9 mouse cellular contexts compared by ENCODE assay signal in genomic region chr8:105217926-105218522, GRCm38 (mm10). TPM values are rescaled to one million over a fixed set of nuclear protein-coding genes. Genes with fewer than 3 reads are reported as not detected.
DNase-seq lines count a peak whose midpoint lies in the region; ATAC-seq and TF ChIP-seq lines count a peak whose summit lies in the region.
"Had no signal": no experiment of that assay in that cellular context is flagged by ENCODE, and none has a peak within 500 bp of the region (broad histone marks: within the 10 kb centered on the region; RNA-seq: fewer than 3 reads in every experiment).

No protein-coding gene starts in this region.

- TF ChIP-seq POLR2A in MEL (IDR thresholded peaks at IDR 0.05; ENCODE audit: control insufficient read depth in 1 of 2, insufficient read depth in 1 of 2, low read depth in 1 of 2, low read length in 2 of 2, poor library complexity in 1 of 2): no peak

- no peaks in the 10 kb centered on the region for H3K9me3 ChIP-seq in MEL (replicated peaks; ENCODE audit: insufficient read depth, low read length)
- H3K9me3 ChIP-seq in midbrain, postnatal 0 days (ENCODE audit: low read length): no peaks in the 10 kb centered on the region
- H3K9me3 ChIP-seq: heart, embryonic 13.5 days had no signal

- no peaks in the 10 kb centered on the region for H3K4me1 ChIP-seq in MEL (ENCODE audit: control insufficient read depth in 1 of 2, insufficient read depth in 2 of 2, low read length in 2 of 2)
- no peaks in the 10 kb centered on the region for H3K4me1 ChIP-seq in midbrain, postnatal 0 days (ENCODE audit: insufficient read depth, low read length)
- H3K4me1 ChIP-seq: heart, embryonic 13.5 days had no signal

- no peak overlapping the region for H3K4me3 ChIP-seq in MEL (ENCODE audit: control insufficient read depth in 1 of 2, insufficient read depth in 1 of 2, low read depth in 2 of 2, low read length in 2 of 2)
- H3K4me3 ChIP-seq in midbrain, postnatal 0 days (ENCODE audit: low read depth, low read length): no peak overlapping the region
- H3K4me3 ChIP-seq: heart, embryonic 13.5 days had no signal

- ATAC-seq in erythroid progenitor cell, adult 5-6 weeks (replicated peaks; ENCODE audit: low FRiP score, poor library complexity, severe bottlenecking): peak; percentile 65
- ATAC-seq in midbrain, postnatal 0 days (ENCODE audit: low FRiP score): no peak

- no peak overlapping the region for H3K27ac ChIP-seq in MEL (ENCODE audit: control insufficient read depth, low read depth, low read length)
- H3K27ac ChIP-seq in midbrain, postnatal 0 days (ENCODE audit: low read depth, low read length): no peak overlapping the region
- H3K27ac ChIP-seq: heart, embryonic 13.5 days had no signal

- peaks cover 0 to 2% of the 10 kb centered on the region in 2 experiments; a peak in 1 of 4 replicates for H3K36me3 ChIP-seq in MEL (ENCODE audit: control insufficient read depth in 1 of 2, insufficient read depth in 2 of 2, low read length in 2 of 2)
- no peaks in the 10 kb centered on the region; the same call in 1 of the 2 replicates for H3K36me3 ChIP-seq in midbrain, postnatal 0 days (ENCODE audit: insufficient read depth, low read length)

- peak; percentile 6 for DNase-seq in kidney, adult 18-20 months
- DNase-seq in kidney, postnatal 25 days: no peak
- DNase-seq in A20 (ENCODE audit: low read depth, low spot score): peak; percentile 51
- DNase-seq in MEL (ENCODE audit: low read depth, low spot score): peak; percentile 79
- DNase-seq in midbrain, postnatal 0 days (ENCODE audit: low spot score): peak; percentile 92
- DNase-seq in spleen, postnatal 14 days (ENCODE audit: low spot score in 2 of 2): no peak
- DNase-seq in ovary, postnatal 14 days (ENCODE audit: low spot score): no peak

- H3K4me2 ChIP-seq in midbrain, postnatal 0 days (ENCODE audit: low read depth, low read length, poor library complexity, severe bottlenecking): no peak overlapping the region
- H3K4me2 ChIP-seq: heart, embryonic 13.5 days had no signal

- no peaks in the 10 kb centered on the region for H3K79me2 ChIP-seq in MEL (ENCODE audit: control insufficient read depth, insufficient read depth, low read length, poor library complexity)

- TF ChIP-seq EP300 in MEL (IDR thresholded peaks at IDR 0.05; ENCODE audit: low read depth in 1 of 2, low read length in 2 of 2): no peak

- H3K9ac ChIP-seq in MEL (ENCODE audit: control insufficient read depth, low read depth, low read length, poor library complexity, severe bottlenecking): no peak overlapping the region
- no peak overlapping the region for H3K9ac ChIP-seq in midbrain, postnatal 0 days (replicated peaks; ENCODE audit: low read length, poor library complexity, severe bottlenecking)
- H3K9ac ChIP-seq: heart, embryonic 13.5 days had no signal

- WGBS in midbrain, postnatal 0 days: 84% methylated on average over 5 of the region's 5 CpGs

- TF ChIP-seq RAD21 in MEL (IDR thresholded peaks at IDR 0.05; ENCODE audit: low read depth, low read length): peak; percentile 88

- TF ChIP-seq CTCF in MEL (IDR thresholded peaks at IDR 0.05 in 2 of 3, conservative IDR thresholded peaks at IDR 0.05 in 1 of 3; ENCODE audit: control insufficient read depth in 1 of 3, insufficient read depth in 1 of 3, low read depth in 2 of 3, low read length in 3 of 3, poor library complexity in 1 of 3, severe bottlenecking in 1 of 3): peak; percentile 33 to 86 (median 63); a peak in 5 of 6 replicates
- TF ChIP-seq CTCF in midbrain, postnatal 0 days (IDR thresholded peaks at IDR 0.05): peak; percentile 92

- no peaks in the 10 kb centered on the region for H3K27me3 ChIP-seq in MEL (ENCODE audit: control insufficient read depth in 1 of 2, insufficient read depth in 2 of 2, low read length in 2 of 2)
- no peaks in the 10 kb centered on the region for H3K27me3 ChIP-seq in midbrain, postnatal 0 days (ENCODE audit: insufficient read depth, low read length)
- H3K27me3 ChIP-seq: heart, embryonic 13.5 days had no signal

TF ChIP-seq in MEL, 35 proteins besides CTCF, POLR2A, EP300 and RAD21 (continues in another document):
- no peak for TF ChIP-seq HCFC1 (IDR thresholded peaks at IDR 0.05; ENCODE audit: low read depth, low read length)
- TF ChIP-seq CHD2 (IDR thresholded peaks at IDR 0.05; ENCODE audit: low read length): no peak
- TF ChIP-seq SMC3 (IDR thresholded peaks at IDR 0.05; ENCODE audit: low read depth, low read length): peak; percentile 79
- no peak for TF ChIP-seq ELF1 (IDR thresholded peaks at IDR 0.05; ENCODE audit: low read depth, low read length)
- no peak for TF ChIP-seq E2F4 (IDR thresholded peaks at IDR 0.05; ENCODE audit: borderline replicate concordance, low read depth, low read length)
- TF ChIP-seq MYC (IDR thresholded peaks at IDR 0.05; ENCODE audit: low read depth, low read length): no peak
- TF ChIP-seq GABPA (IDR thresholded peaks at IDR 0.05; ENCODE audit: low read depth, low read length): no peak
- peak; percentile 85 for TF ChIP-seq ZNF384 (IDR thresholded peaks at IDR 0.05; ENCODE audit: low read depth, low read length)
- no peak for TF ChIP-seq ZKSCAN1 (IDR thresholded peaks at IDR 0.05; ENCODE audit: low read depth, low read length)
- TF ChIP-seq MEF2A (IDR thresholded peaks at IDR 0.05; ENCODE audit: extremely low read depth, insufficient replicate concordance, low read depth, low read length, poor library complexity, severe bottlenecking): no peak
- no peak for TF ChIP-seq MAX (IDR thresholded peaks at IDR 0.05; ENCODE audit: low read length)
- TF ChIP-seq NELFE (IDR thresholded peaks at IDR 0.05; ENCODE audit: low read depth, low read length): no peak
- no peak for TF ChIP-seq SIN3A (IDR thresholded peaks at IDR 0.05; ENCODE audit: low read length)
- peak; percentile 60 for TF ChIP-seq ZC3H11A (IDR thresholded peaks at IDR 0.05; ENCODE audit: low read depth, low read length)
- TF ChIP-seq TBP (IDR thresholded peaks at IDR 0.05; ENCODE audit: low read depth, low read length): no peak
- TF ChIP-seq MAFK (IDR thresholded peaks at IDR 0.05; ENCODE audit: borderline replicate concordance, low read depth, low read length): no peak
- TF ChIP-seq USF1 (IDR thresholded peaks at IDR 0.05; ENCODE audit: low read depth, low read length): no peak
- TF ChIP-seq USF2 (IDR thresholded peaks at IDR 0.05; ENCODE audit: borderline replicate concordance in 1 of 2, insufficient read depth in 1 of 2, low read depth in 1 of 2, low read length in 2 of 2): no peak
- TF ChIP-seq MYB (IDR thresholded peaks at IDR 0.05; ENCODE audit: low read depth, low read length): no peak
- no peak for TF ChIP-seq ETS1 (IDR thresholded peaks at IDR 0.05; ENCODE audit: low read depth, low read length)

RNA-seq across cellular contexts. Expression of gene D230025D16Rik, which starts 6.9 kb away (rescaled TPM):
- 16.0 and 18.3 TPM in 2 replicates for total RNA-seq in MEL (2012; rRNA removed)
- 10 to 100 TPM in 1 of 2 experiments, not detected in 1; 22.4 TPM for polyA plus RNA-seq in MEL (2012; ENCODE audit: insufficient read depth in 1 of 2, insufficient read length in 2 of 2, low read depth in 1 of 2, low replicate concordance in 2 of 2, missing spikeins in 1 of 2)
- total RNA-seq in erythroid progenitor cell, adult 5-6 weeks (2015; ENCODE audit: low replicate concordance): 19.8 and 24.3 TPM in 2 replicates
- 12.9 and 19.5 TPM in 2 replicates for total RNA-seq in erythroid progenitor cell, adult 5-6 weeks (2017; ENCODE audit: low replicate concordance)
- total RNA-seq in midbrain, postnatal 0 days (2014; rRNA removed): 33.6 and 36.7 TPM in 2 replicates
- 24.6 and 28.3 TPM in 2 replicates for polyA plus RNA-seq in midbrain, postnatal 0 days (2015; fragmentation: Nextera tagmentation; extraction: Ambion mirVana)

RNA-seq across cellular contexts. Expression of gene B3gnt9, which starts 36.9 kb away (rescaled TPM):
- total RNA-seq in MEL (2012; rRNA removed): 2.7 and 2.8 TPM in 2 replicates
- polyA plus RNA-seq in MEL (2012; ENCODE audit: insufficient read depth in 1 of 2, insufficient read length in 2 of 2, low read depth in 1 of 2, low replicate concordance in 2 of 2, missing spikeins in 1 of 2): 1 to 10 TPM in 1 of 2 experiments, not detected in 1; 4.7 TPM
- 1.7 and 2.9 TPM in 2 replicates for total RNA-seq in erythroid progenitor cell, adult 5-6 weeks (2015; ENCODE audit: low replicate concordance)
- 0.77 TPM in 1 of 2 replicates, not detected in the other for total RNA-seq in erythroid progenitor cell, adult 5-6 weeks (2017; ENCODE audit: low replicate concordance)
- 14.2 and 17.5 TPM in 2 replicates for total RNA-seq in midbrain, postnatal 0 days (2014; rRNA removed)
- polyA plus RNA-seq in midbrain, postnatal 0 days (2015; fragmentation: Nextera tagmentation; extraction: Ambion mirVana): 9.5 and 11.5 TPM in 2 replicates

RNA-seq across cellular contexts. Expression of gene Tradd, which starts 46.4 kb away (rescaled TPM):
- 29.0 and 31.0 TPM in 2 replicates for total RNA-seq in MEL (2012; rRNA removed)
- 10 to 100 TPM in 1 of 2 experiments, not detected in 1; 33.5 TPM for polyA plus RNA-seq in MEL (2012; ENCODE audit: insufficient read depth in 1 of 2, insufficient read length in 2 of 2, low read depth in 1 of 2, low replicate concordance in 2 of 2, missing spikeins in 1 of 2)
- 5.8 and 6.7 TPM in 2 replicates for total RNA-seq in erythroid progenitor cell, adult 5-6 weeks (2015; ENCODE audit: low replicate concordance)
- total RNA-seq in erythroid progenitor cell, adult 5-6 weeks (2017; ENCODE audit: low replicate concordance): 2.7 TPM in 1 of 2 replicates, not detected in the other
- total RNA-seq in midbrain, postnatal 0 days (2014; rRNA removed): 7.5 and 8.3 TPM in 2 replicates
- 7.4 and 8.0 TPM in 2 replicates for polyA plus RNA-seq in midbrain, postnatal 0 days (2015; fragmentation: Nextera tagmentation; extraction: Ambion mirVana)

RNA-seq across cellular contexts. Expression of gene Fbxl8, which starts 46.4 kb away (rescaled TPM):
- 4.1 and 4.8 TPM in 2 replicates for total RNA-seq in MEL (2012; rRNA removed)
- polyA plus RNA-seq in MEL (2012; ENCODE audit: insufficient read depth in 1 of 2, insufficient read length in 2 of 2, low read depth in 1 of 2, low replicate concordance in 2 of 2, missing spikeins in 1 of 2): 1 to 10 TPM in 1 of 2 experiments, not detected in 1; 7.2 TPM
- 2.5 TPM in 1 of 2 replicates, not detected in the other for total RNA-seq in erythroid progenitor cell, adult 5-6 weeks (2015; ENCODE audit: low replicate concordance)
- total RNA-seq in erythroid progenitor cell, adult 5-6 weeks (2017; ENCODE audit: low replicate concordance): 0.08 TPM in 1 of 2 replicates, not detected in the other
- 0.52 and 0.77 TPM in 2 replicates for total RNA-seq in midbrain, postnatal 0 days (2014; rRNA removed)
- polyA plus RNA-seq in midbrain, postnatal 0 days (2015; fragmentation: Nextera tagmentation; extraction: Ambion mirVana): 0.83 and 0.85 TPM in 2 replicates

RNA-seq across cellular contexts. Expression of gene Cbfb, which starts 47.5 kb away (rescaled TPM):
- 32.5 and 40.6 TPM in 2 replicates for total RNA-seq in MEL (2012; rRNA removed)
- polyA plus RNA-seq in MEL (2012; ENCODE audit: insufficient read depth in 1 of 2, insufficient read length in 2 of 2, low read depth in 1 of 2, low replicate concordance in 2 of 2, missing spikeins in 1 of 2): 10 to 100 TPM in 1 of 2 experiments, not detected in 1; 37.9 TPM
- 25.9 and 34.4 TPM in 2 replicates for total RNA-seq in erythroid progenitor cell, adult 5-6 weeks (2015; ENCODE audit: low replicate concordance)
- total RNA-seq in erythroid progenitor cell, adult 5-6 weeks (2017; ENCODE audit: low replicate concordance): 18.0 and 29.3 TPM in 2 replicates
- 43.9 and 46.1 TPM in 2 replicates for total RNA-seq in midbrain, postnatal 0 days (2014; rRNA removed)
- polyA plus RNA-seq in midbrain, postnatal 0 days (2015; fragmentation: Nextera tagmentation; extraction: Ambion mirVana): 16.2 and 17.5 TPM in 2 replicates

Comparison
In these comparisons a context has a peak if more than half of its experiments do, and no peak if none do; other contexts are left out.
1. DNase-seq: peak in kidney, adult 18-20 months (single experiment), A20 (single experiment), MEL (single experiment) and midbrain, postnatal 0 days (single experiment); none in kidney, postnatal 25 days (0 of 2), spleen, postnatal 14 days (0 of 2) and ovary, postnatal 14 days (single experiment).